Mouse (Mus musculus) thymus, postnatal 36 days (tissue): ENCODE data around the gene Speg.
A peak's percentile ranks its signal among the peaks of the same experiment; 100 is the strongest.

Source experiments
- DNase-seq, 2 experiments: peaks; one replicate each; pipeline ENCODE4 v3.0.0; 2022; ENCODE audit warnings: mixed read lengths in 2 of 2

Gene Speg

GRCm38 (mm10) chr1:75463652-75464204 is 88.6 kb downstream of the Speg start:
- DNase-seq = no peak

DNA sequence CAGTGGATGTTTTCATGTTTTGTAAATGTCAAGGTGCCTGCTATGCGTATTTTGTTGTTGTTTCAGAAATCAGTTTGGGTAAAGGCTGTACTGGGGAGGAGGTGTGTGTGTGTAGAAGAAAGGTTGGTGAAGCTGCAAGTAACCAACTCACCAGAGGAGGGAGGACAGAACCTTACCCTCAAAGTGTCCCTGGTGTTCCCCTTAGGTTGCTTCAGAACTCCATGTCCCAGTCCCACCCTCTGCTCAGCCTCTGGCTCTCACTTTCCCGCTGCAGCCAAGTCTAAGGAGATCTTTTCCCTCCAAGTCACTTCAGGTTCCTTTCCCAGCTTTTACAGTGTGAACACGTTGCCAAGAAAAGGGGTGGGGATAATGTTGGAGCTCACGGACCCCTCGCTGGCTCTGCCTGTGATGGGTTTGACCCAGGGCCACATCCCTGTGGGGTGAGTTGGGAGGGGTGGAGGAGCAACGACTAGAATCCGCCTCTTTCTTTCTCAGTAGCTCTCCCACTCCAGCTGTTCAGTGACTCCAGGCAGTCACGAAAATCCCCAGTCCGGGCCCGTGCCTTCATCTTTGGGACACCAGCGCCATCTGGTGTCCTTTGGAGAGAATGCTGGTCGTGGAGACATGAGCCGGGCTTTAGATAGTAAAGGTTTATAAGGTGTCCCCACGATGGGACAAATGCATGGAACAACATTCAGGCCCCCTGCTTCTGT is 92.3 kb downstream of the Speg start:
- DNase-seq = peak; percentile 56 to 58

DNA sequence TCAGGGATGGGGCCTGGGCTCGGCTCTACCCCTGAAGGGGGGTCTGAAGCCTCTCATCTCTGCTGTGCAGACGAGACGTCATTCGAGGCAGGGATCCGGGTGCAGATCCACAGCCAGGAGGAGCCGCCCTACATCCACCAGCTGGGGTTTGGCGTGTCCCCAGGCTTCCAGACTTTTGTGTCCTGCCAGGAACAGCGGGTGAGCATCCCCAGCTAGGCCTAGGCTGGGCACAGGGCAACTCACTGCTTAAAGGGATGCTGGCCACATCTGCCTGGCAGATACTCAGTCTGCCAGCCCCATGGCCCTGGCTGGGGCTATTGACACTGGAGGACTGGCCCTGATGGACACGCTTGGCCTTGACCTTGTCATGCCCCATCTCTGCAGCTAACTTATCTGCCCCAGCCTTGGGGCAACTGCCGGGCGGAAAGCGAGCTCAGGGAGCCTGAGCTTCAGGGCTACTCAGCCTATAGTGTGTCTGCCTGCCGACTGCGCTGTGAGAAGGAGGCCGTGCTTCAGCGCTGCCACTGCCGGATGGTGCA is 94.3 kb downstream of the Speg start:
- no peak for DNase-seq

- no peak for DNase-seq
Measured at GRCm38 (mm10) chr1:75476441-75476840, 101.3 kb downstream of the Speg start.

GRCm38 (mm10) chr1:75477264-75477965 is 102.3 kb downstream of the Speg start:
- DNase-seq = peak; percentile 76 to 80

- DNase-seq = no peak
Measured at GRCm38 (mm10) chr1:75477966-75478290, 102.8 kb downstream of the Speg start.

- no peak for DNase-seq
Measured at GRCm38 (mm10) chr1:75478497-75478896, 103.4 kb downstream of the Speg start.

- DNase-seq = peak; percentile 97
Measured at GRCm38 (mm10) chr1:75478916-75479634, 104.0 kb downstream of the Speg start, which contains the start of the genes Chpf and Tmem198. TSS of gene Chpf (minus strand) at chr1:75479307. TSS of gene Tmem198 (plus strand) at chr1:75479532.

DNA sequence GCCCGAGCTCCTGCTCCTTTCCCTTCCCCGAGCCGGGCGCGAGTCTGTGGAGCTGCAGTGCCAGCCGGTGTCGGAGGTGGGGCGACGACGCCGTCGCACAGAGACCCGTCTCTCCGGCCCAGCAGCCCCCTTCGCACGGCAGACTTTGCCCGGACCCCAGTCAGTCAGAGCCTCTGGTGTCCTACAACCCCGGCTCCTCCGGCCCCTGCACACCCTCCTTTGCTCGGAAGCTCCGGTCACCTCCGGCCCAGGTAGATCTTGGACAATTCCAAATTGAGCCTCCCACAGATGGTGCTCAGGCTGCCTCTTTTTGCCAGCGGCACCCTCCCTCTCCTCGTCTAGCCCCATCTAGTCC is 104.5 kb downstream of the Speg start:
- DNase-seq = no peak

GRCm38 (mm10) chr1:75480036-75480435 is 104.9 kb downstream of the Speg start:
- DNase-seq = no peak

DNA sequence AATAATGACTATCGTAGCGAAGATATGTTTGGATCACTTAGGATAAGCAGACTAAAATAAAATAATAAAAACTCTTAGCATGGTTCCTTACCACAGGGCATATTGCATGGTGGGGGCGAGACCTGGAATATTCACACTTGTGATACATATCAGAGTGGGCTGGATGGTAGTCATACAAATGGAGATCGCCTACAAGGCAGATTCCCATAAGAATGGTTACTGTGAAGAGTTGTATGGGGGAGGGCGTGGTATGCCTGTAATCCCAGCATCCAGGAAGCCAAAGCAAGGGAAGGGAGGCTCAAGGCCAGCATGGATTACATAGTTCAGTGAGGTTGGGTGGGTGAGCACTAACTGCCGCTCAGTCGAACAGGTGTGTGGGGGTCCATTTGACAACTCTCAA is 105.6 kb downstream of the Speg start:
- no peak for DNase-seq
